Mouse (Mus musculus) yolk sac, embryonic 10.5 days (tissue): ENCODE measurements around the gene Supt5.
"Not testable (repeated sequence)": the region's sequence is repeated elsewhere in the genome, so short reads cannot be mapped to it uniquely, and the experiment has no call there.

Source experiments
- DNase-seq: peaks from one replicate; pipeline ENCODE4 v3.0.0-alpha.2; 2017; ENCODE audit warnings: low spot score

Supt5 gene

DNA sequence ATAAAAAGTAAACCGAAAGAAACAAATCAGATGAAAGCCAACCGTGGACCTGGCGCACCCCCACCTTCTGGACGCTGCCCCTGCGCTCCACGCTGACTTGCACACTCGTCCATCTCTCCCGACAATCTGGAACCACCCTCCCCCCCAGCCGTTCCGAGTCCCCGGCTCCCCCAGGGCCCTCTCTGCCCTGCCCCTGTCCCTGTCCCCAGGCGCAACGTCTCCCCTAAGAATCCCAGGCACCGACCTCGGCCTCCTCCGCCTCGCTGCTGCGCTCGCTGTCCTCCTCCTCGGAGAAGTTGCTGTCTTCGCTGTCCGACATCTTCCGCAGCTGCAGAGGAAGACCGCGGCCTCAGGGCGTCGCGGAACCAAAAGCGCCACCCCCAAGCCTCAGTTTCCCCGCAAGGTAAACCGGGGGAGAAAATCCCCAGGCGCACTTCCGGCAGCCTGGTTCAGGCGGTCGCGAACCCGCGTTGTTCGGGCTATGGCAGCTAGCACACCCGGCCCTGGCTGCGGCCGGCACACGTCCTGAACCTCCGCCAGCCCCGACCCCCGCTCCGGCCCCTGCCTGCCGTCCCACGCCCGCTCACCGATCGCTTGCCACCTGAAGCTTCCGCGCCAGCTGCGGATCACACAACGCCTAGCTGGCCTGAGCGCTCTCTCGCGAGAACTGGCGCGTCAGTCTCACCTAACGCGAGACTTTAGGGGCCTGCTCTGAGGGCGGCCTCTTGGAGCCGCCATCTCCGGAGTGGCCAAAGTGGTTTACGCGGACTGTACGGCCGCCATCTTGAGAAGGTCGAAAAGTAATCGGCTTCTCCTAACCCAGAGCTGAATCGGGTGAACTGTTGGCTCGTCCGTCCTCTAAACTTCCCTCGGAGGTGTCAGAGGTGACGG, at the start of gene Supt5:
Gene Supt5 (minus strand): TSS at position 639 of the 891 bp plus-strand sequence.
- peak; percentile 97 for DNase-seq

DNA sequence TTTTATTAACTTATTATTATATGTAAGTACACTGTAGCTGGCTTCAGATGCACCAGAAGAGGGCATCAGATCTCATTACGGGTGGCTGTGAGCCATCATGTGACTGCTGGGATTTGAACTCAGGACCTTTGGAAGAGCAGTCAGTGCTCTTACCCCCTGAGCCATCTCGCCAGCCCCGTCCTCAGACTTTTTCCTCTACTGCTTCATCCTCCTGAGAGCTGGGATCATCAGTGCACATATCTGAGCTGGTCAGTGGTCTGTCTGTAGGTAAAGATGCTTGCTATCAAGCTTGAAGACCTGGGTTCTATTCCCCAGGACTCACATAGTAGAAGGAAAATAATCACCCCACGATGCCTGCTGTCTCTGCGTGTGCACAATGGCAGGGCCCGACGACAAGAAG, 48.8 kb upstream of the Supt5 start:
- DNase-seq, result not testable (repeated sequence)

DNA sequence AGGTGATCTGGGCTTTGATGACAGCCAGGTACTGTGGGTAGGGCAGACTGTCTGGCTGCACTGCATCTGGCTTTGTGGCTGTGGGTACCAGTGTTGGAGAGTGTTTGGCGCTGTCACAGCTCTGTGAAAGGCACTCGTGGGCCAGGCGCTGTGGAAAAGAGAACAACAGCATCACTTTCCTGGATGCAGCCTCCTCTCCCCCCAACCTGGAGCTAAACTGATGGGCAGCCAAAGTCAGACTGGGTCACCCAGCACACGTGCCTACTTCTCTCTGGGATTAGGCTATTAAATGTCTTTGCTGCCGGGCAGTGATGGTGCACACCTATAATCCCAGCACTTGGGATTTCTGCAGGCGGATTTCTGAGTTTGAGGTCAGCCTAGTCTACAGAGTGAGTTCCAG, 48.3 kb upstream of the Supt5 start:
- not testable (repeated sequence) for DNase-seq

DNA sequence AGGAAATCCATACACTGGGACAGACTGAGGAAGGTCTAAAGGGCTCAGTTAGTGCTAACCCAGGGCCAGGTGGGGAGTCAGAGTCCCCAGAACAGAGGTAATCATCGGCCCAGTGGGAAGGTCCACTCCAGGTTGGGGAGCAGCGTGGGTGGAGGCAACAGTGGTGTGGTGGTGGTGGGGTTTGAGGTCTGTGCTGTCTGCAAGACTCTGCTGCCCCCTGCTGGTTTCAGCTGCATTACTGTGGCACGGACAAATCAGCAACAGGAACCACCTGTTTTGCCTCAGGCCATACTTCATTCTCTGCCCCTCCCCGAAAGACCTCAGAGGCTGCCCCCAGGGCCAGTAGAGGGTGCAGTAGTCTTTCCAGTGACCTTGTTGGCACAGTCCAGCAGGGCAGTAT, 47.9 kb upstream of the Supt5 start:
- DNase-seq, result peak; percentile 83

DNA sequence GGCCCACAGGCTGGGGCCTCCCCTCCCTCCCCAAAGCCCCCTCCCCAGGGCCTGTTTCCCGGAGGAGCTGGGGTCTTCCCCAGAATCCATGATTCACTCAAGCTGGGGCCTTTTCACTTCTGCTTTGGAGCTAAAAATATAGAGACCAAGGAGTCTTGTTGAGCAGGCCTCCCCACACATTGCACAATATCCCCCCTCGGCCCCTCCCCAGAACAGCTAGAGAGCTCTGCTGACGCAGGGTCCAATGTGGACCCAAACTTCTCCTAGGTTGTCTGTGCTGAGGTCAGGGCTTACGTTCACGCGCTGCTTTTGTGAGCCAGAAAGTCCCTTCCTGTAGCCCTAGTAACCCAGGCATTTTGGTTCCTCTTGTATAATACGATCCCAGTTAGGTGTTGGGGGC, 47.5 kb upstream of the Supt5 start:
- peak; percentile 61 for DNase-seq

DNA sequence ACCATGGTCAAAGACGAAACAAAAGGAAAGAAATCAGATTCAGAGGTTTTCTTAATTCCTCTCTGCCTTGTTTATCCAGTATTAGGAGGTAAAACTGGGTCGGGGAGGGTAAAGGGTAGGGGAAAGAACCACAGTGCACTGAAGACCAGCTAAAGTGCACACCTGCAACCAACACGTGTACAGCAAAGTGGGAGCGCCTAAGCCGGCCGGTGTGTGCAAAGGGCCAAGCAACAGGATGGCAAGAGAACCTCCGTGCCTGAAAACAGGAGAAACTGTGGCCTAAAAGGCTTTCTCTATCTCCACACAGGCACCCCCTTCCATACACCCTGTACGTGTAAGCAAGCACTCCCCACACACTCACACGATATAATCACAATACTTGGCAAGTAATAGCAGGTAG, 46.6 kb upstream of the Supt5 start:
- DNase-seq, result no peak

DNA sequence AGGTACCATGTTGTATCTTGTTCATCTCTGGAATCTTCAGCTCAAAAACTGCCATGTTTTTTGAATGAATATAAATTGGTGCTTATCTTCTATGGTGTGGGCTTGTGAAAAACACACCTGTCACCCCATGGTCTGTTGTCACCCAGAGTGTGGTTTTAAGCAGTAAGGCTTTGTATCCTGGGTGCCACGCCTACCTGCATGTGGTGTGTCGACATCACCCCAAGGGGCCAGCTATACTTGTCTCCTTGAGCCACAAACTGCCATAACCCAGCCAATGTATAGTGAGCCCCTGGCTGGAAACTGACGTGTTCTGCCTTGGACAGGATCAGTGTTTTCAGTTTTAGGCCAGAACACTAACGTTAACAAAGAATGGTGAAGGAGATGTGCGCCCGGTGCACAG, 45.6 kb upstream of the Supt5 start:
- DNase-seq, result no peak

DNA sequence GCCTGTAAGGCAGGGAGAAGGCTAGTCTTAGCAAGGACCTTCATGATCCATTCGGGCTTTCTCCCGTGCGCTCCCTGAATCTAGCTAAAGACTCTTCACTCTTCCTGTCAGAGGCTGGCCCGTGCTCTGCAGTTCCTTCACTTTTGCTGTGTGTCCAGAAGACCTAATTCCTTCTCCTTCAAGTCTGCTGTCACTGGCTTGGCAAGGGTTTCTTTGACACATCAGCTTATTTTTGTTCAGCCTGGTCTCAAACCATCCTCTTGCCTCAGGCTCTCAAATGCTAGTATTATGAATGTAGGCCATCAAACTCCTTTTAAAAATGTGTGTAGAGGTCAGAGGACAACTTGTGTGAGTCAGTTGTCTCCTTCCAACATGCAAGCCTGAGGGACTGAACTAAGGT, 45.1 kb upstream of the Supt5 start:
- DNase-seq, result no peak

DNA sequence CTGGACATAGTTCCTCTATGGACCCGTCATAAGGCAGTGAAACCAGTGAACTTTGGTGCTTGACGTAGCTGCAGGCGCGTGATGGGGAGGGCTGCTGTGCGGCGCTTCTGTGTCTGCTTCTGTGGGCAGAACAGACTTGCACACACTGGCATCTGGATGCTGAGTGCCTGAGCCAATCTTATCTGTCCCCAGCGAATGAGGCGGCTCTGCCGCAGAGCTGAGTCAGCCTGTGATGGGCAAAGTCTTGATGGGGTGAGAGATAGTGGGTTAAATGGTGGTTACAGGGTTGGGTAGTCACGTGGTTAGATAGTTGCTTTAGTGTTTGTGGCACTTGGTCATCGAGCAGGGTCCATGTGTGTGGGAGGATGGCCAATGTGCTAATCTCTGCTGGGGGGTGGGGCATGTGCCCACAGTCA, 44.4 kb upstream of the Supt5 start:
- DNase-seq, result peak; percentile 82

DNA sequence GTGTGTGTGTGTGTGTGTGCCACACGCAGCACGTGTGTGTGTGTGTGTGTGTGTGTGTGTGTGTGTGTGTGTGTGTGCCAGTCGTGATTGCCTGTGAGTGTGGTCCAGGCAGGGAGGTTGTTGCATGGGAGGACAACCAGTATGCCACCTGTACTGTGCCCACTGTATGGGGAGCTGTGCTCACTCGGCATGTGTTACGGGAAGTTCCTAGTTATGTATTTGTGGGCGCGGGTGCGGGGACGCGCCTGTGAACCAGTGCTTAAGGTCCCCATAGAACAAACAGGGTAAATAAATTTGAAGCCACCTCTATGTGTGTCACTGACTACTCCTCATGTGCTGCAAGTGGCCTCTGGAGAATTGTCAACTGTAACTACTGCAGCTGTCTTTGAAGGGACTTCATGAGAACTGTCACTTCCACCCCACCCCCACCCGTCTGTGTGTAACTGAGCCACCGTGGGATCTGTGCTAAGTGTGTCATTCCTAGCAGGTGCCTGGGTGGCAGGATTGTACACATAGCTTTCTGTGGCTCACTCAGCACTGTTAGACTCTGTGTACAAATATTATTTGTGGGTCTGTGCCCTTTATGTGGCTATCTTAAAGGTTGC, 43.9 kb upstream of the Supt5 start:
- DNase-seq, result peak; percentile 36

DNA sequence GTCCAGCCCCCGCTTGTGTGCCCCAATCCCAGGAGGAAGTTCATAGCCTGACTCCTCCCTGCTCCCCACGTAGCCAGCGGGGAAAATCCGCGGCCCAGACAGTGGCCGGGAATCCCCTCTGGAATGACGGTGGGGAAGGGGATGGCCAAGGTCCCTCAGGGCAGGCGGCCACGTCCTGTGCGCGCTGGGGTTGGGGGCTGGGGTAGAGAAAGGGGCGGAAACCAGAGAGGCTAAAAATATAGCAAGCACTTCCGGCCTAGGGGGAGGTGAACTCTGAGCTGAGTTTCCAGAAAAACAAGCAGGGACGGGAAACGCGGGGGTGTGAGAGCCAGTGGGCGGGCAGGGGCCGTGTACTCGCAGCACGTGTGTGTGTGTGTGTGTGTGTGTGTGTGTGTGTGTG, 43.4 kb upstream of the Supt5 start:
- peak; percentile 93 for DNase-seq

DNA sequence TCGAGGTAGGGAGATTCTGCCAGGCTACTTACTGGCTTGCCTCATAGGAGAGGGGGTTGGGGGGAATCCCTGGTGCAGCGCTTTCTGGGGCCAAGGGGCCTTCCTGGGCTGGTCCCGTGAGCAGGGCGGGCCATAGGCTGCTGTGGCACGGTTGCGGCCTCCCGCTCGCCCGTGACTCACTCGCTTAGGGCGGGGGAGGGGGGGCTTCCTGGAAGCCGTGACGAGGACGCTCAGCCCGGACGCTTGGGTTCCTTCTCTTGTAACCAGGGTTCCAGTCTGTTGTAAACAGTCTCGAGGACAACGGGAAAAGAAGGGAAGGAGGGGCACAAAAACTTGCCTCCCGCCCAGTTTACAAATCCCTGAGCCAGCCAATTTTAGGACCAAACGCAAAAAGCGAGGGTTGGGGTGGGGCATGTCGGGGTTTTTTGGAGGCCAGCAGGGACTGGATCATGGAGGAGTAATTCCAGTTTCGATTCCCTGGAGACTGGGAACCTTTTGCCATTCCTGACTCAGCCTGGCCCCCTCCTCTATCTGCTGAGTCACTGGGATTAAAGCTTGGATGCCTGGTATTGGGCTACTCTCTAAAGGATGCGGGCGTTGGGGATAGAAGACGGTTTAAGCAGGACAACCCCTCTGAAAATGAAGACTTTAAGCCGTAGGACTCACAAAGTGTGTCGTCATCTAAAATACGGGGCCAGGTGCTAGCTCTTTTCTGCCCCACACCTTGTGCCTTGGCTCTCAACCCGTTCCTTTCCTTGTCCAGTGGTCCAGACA, 42.7 kb upstream of the Supt5 start:
- peak; percentile 84 for DNase-seq

DNA sequence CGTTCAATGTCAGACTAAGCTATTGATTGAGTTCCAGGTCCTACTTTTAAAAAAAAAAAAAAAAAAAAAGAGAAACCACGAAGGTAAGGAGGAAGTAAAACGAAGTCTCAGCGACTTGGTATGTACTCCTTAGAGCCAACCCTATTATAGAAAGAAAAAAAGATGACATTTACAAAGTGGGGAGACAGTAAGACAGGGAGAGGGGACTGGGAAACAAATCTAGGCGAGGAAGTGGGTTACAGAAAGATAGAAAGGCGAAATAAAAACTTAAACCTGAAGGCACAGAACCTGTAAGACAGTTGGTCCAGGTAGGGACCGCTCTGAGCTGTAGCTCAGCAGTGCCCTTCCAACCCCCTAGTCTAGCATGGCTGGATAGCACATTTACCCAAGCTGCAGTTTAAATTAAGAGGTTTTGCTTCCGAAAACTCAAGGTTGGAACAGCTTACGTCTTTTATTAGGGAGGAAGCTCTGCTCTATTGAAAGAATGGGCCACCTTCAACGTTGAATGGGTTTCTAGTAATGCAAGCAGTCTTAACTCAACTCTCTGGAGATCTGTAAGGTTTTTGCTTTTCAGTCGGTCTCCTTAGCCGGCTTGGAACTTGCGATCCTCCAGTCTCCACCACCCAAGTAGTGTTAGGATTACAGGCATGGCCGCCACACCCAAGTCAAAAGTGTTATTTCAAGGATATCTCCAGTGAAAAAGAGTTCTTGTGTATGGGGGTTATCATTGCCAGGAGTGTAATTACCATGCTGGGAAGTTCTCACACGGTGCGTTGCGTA, 41.9 kb upstream of the Supt5 start, which contains the start of gene Zfp36:
Gene Zfp36 (minus strand): TSS at position 17 of the 780 bp plus-strand sequence.
- no peak for DNase-seq

DNA sequence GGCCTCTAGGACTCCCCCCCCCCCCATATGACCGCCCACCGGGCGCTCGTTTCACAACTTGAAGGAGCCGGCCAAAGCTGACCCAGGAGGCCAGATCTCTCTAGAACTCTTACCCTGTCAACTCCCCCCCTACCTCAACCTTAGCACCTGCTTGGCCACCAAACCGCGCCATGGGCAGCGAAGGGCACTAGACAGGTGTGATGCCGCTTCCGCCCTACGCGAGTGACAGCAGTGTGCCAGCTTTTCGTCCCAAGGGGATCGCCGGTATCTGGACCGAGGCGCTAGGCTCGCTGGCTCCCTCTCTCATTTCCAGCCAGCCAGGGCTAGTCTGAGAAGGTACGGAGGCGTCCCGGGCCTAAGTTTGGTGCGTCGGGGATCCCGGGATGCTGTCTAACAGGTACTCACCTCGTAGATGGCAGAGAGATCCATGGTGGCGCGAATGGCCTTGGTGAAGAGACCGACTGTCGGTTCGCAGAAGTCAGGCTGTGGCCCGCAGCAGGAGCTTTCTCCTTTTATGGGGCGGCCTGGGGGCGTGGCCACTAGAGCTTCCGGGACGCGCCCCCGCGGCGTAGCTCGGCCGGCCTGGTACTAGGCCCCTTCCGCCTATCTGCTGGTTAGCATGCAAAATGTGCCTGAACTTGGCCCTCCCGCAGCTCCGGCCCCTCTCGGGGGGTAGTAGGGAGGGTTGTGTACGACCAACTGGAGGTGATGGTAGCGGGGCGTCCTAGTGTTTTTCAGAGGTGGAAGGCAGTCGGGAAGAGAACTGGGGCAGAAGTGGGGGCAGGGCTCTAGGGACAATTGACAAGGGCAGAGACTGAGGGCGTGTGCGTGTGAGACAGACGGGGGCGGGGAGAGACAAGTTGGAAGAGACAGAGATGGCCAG, 40.5 kb upstream of the Supt5 start:
- peak; percentile 95 for DNase-seq

DNA sequence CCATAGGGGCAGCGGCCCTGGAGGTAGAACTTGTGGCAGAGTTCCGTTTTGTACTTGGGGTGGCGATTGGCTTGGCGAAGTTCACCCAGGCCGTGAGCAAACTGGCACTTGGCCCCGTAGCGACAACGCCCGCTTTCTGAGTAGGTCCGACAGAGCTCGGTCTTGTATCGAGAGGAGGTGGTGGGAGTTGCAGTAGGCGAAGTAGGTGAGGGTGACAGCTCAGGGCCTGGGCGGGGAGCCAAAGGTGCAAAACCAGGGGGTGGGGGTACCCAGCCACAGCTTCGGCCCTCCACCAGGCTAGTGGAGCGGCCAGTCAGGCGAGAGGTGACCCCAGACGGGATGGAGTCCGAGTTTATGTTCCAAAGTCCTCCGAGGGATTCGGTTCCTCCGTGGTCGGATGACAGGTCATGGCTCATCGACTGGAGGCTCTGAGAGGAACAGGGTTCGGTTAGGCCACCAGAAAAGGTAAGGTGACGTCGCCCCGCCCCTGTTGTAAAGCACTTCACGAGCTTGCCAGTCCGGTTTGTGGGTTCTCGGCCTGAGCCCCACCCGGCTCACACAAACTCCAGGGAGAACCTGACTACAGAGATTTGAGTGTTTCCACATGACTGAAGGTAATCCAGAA, 39.6 kb upstream of the Supt5 start:
- no peak for DNase-seq

DNA sequence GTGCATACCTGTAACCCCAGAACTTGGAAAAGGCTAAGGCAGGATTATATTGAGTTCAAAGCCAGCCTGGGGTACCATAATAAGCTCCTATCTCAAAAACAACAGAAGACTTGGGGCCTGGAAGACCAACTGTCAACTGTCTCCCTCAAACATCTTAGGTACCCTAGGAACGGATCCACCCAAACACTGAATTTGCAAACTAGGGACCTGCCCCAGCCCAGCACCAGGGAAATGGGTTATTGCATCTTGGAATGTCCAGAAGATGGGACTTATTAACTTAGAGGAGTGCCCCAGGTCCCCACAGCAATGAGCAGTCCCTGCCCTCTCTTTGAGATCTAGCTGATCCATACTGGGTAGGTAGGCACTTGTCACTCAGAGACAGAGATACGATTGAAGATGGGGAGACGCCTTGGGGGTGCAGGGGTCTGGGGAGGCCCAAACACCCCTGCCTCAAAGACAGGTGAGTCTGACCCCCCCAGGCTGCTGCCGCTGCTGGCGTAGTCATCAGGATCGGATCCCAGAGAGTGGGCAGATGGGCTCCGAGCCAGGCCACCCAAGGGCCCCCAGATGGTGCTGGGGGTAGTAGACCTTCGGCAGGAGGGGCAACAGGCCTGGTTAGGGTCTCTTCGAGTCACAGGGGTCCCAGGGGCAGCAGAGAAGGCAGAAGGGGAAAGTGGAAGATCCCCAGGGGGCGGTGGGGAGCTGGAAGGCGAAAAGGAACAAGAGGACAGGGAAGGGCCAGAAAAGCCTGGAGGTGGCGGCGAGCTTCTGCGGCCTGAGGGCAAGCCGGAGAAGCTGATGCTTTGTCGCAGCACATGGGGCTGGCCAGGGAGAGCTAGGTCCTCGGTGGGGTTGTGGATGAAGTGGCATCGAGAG, 38.9 kb upstream of the Supt5 start:
- DNase-seq, result no peak

DNA sequence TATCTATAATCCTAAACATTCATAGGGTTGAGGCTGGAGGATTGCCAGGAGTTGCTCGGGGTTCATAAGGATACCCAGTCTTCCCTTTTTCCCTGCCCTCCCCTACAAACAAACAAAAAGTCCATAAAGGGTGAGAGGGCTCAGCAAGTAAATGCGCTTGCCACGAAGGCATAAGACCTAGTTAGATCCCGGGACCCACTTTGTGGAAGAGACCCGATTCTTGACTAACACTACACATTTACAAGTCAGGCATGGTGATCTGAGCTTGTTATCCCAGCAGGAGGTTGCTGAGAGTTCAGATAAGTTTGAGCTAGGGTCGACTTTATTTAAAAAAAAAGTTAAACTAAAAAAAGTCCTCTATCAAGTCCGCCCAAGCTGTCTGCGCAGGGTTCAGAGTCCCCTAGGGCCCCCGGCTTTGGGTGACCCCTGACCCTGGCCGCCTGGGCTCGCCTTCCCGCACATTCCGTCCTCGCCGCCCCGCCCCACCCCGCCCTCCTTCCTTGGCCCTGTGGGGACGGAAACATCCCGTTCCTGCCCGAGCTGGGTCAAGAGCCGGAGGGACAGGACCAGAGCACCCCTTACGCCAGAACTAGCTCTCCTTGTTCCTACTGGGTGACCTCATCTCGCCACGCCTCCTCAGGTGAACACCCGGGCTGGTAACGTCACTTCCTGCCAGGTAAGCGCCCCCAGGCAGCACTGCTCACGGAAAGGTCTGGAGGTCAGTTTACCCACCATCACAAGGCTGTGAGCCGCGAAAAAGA, 37.6 kb upstream of the Supt5 start:
- peak; percentile 96 for DNase-seq

DNA sequence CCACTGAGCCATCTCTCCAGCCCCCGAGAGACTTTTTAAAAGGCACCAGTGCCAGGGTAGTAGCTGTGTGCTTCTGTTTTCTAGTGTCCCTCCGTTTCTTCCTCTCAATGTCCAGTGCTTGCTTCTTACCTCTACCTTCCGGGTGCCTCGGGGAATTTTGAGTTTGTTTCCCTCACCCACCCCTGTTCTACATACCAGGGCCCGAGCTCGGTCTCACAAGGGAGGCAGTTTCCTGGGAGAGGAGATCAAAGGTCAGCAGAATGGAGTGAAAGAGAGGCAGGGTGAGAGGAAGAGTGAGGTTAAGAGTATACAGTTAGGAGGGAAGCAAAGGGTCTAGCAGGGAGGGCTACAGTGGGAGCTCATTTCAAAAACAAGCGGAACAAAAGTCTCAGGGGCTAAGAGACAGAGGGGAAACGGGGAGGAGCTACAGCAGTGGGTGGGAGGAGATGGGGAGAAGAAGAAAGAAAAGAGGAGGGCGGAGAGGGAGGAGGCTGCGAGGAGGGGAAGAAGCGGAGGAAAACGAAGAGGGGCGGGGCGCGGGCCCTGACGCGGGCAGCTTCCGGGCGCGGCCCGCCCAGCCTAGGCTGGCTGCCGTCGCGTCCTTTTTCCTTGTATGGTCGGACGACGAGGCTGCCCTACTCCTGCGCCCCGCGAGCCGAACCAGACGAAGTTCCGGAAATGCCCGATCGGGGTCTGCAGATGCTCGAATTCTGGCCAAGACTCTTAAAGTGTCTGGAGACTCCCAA, 36.8 kb upstream of the Supt5 start:
- DNase-seq, result peak; percentile 95
